Mouse (Mus musculus): ENCODE measurements at regions not wholly inside any gene's neighbourhood (a gene's known extent, or its start where the extent isn't known, plus 50 kb on each side); places are given as distances from the start of the nearest gene placed in this dataset.

DNA sequence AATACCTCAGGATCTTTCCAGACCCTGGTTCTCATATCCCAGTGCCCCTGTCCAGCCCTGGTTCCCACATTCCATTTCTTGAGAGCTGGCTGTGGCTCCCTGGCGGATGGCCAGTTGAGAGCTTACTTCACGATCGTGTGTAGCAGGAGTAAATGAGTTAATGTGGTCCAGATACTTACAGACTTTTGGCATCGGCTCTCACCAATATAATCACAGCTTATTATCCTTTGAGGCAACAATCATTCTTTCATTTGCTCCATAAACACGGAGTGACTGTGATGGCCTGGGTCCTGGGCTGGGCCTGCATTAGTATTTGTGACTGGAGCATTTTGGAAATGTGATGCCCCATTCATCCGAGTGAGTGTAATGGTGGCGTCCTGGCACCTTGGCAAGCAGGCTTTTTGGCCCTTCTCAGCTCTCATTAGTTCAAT, 103.5 kb downstream of the Btg1 start:
- 0 out of 2 replicates have a peak, but pooled peaks cover 2% of the 10 kb centered on the region for H3K4me1 ChIP-seq (ENCODE audit: control insufficient read depth, insufficient read depth, low read length)
- WGBS = 86% methylated on average over 7 of the region's 7 CpGs
- H3K27ac ChIP-seq (ENCODE audit: control insufficient read depth, insufficient read depth, low read depth, low read length, poor library complexity) = no peak overlapping the region
- H3K4me3 ChIP-seq (replicated peaks; ENCODE audit: control insufficient read depth, low read depth, low read length) = no peak overlapping the region
- TF ChIP-seq POLR2A (IDR thresholded peaks at IDR 0.05; ENCODE audit: borderline replicate concordance, control insufficient read depth, low read depth, low read length) (no peak), CTCF (IDR thresholded peaks at IDR 0.05; ENCODE audit: control insufficient read depth, insufficient read depth, low read length) (no peak)

DNA sequence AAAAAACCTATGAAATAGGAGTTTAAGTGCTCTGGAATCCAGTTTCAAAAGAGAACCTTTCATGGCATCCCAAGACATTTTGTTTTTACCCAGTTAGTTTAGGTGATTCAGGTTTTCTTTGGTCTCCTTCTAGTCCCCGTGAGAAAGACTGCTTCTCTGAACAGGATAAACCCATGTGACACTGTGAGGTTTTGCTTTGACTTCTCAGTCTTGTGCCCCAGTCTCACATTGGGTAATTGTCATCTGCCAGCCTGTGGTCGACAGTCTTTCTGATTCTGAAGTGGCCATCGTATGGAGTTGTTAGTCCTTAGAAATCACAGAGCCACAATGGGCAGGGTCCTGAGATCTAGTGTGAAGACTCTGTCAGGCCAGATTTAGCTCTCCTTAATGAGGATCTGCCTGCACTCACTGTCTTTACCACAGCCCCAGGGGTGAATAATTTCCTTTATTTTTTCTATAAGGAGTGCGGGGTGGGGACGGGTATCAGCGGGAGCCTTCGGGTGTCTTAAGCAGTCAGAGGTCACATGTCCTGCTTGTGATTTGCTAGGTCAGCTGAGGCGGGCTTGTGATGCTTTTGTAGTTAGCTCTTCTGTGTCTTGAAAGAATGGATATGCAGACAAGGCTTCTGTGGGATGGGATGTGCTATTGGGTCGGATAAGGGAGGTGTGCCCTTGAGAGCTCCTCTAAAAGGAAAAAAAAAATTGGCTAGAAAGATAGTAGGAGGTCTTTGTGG, 104.3 kb downstream of the Btg1 start:
- TF ChIP-seq CTCF (IDR thresholded peaks at IDR 0.05; ENCODE audit: control insufficient read depth, insufficient read depth, low read length) = no peak
- no peak for TF ChIP-seq POLR2A (IDR thresholded peaks at IDR 0.05; ENCODE audit: borderline replicate concordance, control insufficient read depth, low read depth, low read length)
- WGBS = 66% methylated on average over 9 of the region's 9 CpGs
- Histone ChIP-seq H3K4me3 (replicated peaks; ENCODE audit: control insufficient read depth, low read depth, low read length) (no peak overlapping the region), H3K27ac (ENCODE audit: control insufficient read depth, insufficient read depth, low read depth, low read length, poor library complexity) (no peak overlapping the region), H3K4me1 (ENCODE audit: control insufficient read depth, insufficient read depth, low read length) (0 out of 2 replicates have a peak, but pooled peaks cover 2% of the 10 kb centered on the region)

GRCm38 (mm10) chr10:96722491-96722890, 105.7 kb downstream of the Btg1 start:
- Histone ChIP-seq H3K4me3 (replicated peaks; ENCODE audit: control insufficient read depth, low read depth, low read length) (no peak overlapping the region), H3K27ac (ENCODE audit: control insufficient read depth, insufficient read depth, low read depth, low read length, poor library complexity) (no peak overlapping the region), H3K4me1 (ENCODE audit: control insufficient read depth, insufficient read depth, low read length) (0 out of 2 replicates have a peak, but pooled peaks cover 2% of the 10 kb centered on the region)
- 38% methylated on average over 9 of the region's 9 CpGs for WGBS
- TF ChIP-seq CTCF (IDR thresholded peaks at IDR 0.05; ENCODE audit: control insufficient read depth, insufficient read depth, low read length) = no peak
- TF ChIP-seq POLR2A (IDR thresholded peaks at IDR 0.05; ENCODE audit: borderline replicate concordance, control insufficient read depth, low read depth, low read length) = no peak

- no peak overlapping the region for H3K4me3 ChIP-seq (replicated peaks; ENCODE audit: control insufficient read depth, low read depth, low read length)
- H3K27ac ChIP-seq (ENCODE audit: control insufficient read depth, insufficient read depth, low read depth, low read length, poor library complexity) = no peak overlapping the region
- H3K4me1 ChIP-seq (ENCODE audit: control insufficient read depth, insufficient read depth, low read length) = 0 out of 2 replicates have a peak, but pooled peaks cover 2% of the 10 kb centered on the region
- TF ChIP-seq CTCF (IDR thresholded peaks at IDR 0.05; ENCODE audit: control insufficient read depth, insufficient read depth, low read length) (no peak), POLR2A (IDR thresholded peaks at IDR 0.05; ENCODE audit: borderline replicate concordance, control insufficient read depth, low read depth, low read length) (no peak)
- 85% methylated on average over 6 of the region's 6 CpGs for WGBS
Observed at GRCm38 (mm10) chr10:96723071-96723470, 106.3 kb downstream of the Btg1 start.

- Histone ChIP-seq H3K27ac (ENCODE audit: control insufficient read depth, insufficient read depth, low read depth, low read length, poor library complexity) (no peak overlapping the region), H3K4me1 (ENCODE audit: control insufficient read depth, insufficient read depth, low read length) (0 out of 2 replicates have a peak, but pooled peaks cover 2% of the 10 kb centered on the region), H3K4me3 (replicated peaks; ENCODE audit: control insufficient read depth, low read depth, low read length) (no peak overlapping the region)
- 57% methylated on average over 11 of the region's 11 CpGs for WGBS
- TF ChIP-seq POLR2A (IDR thresholded peaks at IDR 0.05; ENCODE audit: borderline replicate concordance, control insufficient read depth, low read depth, low read length) (no peak), CTCF (IDR thresholded peaks at IDR 0.05; ENCODE audit: control insufficient read depth, insufficient read depth, low read length) (no peak)
Observed at GRCm38 (mm10) chr10:96724436-96725175, 107.8 kb downstream of the Btg1 start.

DNA sequence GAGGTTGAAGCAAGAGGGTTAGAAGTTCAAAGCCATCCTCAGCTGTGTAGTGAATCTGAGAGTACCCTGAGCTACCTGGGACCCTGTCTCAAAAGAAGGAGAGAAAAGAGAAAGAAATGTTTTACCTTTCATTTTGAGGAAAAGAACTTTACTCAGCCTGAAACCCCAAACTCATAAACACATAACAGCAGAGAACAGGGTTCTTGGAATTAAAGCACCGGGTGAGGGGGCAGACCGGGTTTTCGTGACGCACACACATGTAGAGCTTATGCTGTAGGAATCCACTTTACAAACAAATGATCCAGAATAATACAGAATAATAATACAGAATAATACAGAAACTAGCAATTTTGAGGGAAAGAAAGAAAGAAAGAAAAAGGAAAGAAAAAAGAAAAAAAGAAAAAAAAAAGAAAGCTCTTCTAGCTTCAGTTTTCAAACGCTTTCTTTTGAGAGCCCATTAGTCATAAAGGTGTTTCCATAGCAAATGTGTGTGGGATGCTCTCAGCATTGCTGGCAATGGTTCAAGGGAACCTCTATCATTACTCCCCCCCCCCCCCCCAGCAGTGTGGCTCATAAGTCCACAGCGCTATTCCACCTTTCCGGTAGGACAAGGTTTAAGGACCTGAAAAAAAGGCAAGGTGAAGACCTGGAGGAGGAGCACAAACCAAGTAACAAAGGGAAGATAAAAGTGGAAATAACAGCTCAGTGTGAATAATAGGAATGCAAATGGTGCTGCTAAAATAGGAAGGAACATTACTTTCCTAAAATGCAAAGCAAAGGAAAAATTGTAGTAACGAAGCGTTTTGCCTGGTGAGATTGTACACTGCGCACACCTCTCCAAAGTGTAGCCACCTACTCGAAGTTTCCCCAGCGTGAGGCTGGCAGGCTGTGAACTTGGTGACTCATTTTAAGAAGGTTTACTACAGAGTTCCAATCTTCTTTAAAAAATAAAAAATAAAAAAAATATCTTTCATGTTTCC, 110.3 kb downstream of the Btg1 start:
- no peak for TF ChIP-seq POLR2A (IDR thresholded peaks at IDR 0.05; ENCODE audit: borderline replicate concordance, control insufficient read depth, low read depth, low read length)
- no peak for TF ChIP-seq CTCF (IDR thresholded peaks at IDR 0.05; ENCODE audit: control insufficient read depth, insufficient read depth, low read length)
- 85% methylated on average over 12 of the region's 12 CpGs for WGBS

DNA sequence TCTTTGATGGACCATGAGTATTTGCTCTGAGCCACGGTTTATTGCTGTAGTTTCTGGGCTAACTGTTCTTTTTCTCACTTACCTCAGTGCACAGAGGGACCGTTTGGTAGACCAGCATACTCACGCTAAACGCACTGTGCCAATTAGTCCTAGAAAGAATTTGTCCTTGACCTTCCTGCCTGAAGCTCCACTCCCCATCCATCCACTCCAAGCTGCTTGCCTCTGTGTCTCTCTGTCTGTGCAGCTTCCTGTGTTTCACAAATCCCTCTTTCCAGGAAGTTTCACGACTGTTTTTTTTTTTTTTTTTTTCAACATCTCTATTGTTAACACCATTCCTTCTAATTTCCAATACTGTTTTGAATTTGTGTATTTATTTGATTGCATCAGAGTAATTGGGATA, 116.8 kb downstream of the Btg1 start:
- H3K4me1 ChIP-seq (ENCODE audit: control insufficient read depth, insufficient read depth, low read length) = no peaks in the 10 kb centered on the region; the same call in 1 of the 2 replicates
- WGBS = 70% methylated on average over 5 of the region's 5 CpGs
- TF ChIP-seq POLR2A (IDR thresholded peaks at IDR 0.05; ENCODE audit: borderline replicate concordance, control insufficient read depth, low read depth, low read length) (no peak), CTCF (IDR thresholded peaks at IDR 0.05; ENCODE audit: control insufficient read depth, insufficient read depth, low read length) (no peak)
- no peak overlapping the region for H3K4me3 ChIP-seq (replicated peaks; ENCODE audit: control insufficient read depth, low read depth, low read length)
- H3K27ac ChIP-seq (ENCODE audit: control insufficient read depth, insufficient read depth, low read depth, low read length, poor library complexity) = no peak overlapping the region

More for the DNA sequence above, 110.3 kb downstream of the Btg1 start:
- Histone ChIP-seq H3K4me1 (ENCODE audit: control insufficient read depth, insufficient read depth, low read length) (0 out of 2 replicates have a peak, but pooled peaks cover 2% of the 10 kb centered on the region), H3K27ac (ENCODE audit: control insufficient read depth, insufficient read depth, low read depth, low read length, poor library complexity) (no peak overlapping the region), H3K4me3 (replicated peaks; ENCODE audit: control insufficient read depth, low read depth, low read length) (no peak overlapping the region)

Data from bone marrow, adult 2 months (tissue).